Mouse (Mus musculus) G1E-ER4 (cell line): ENCODE data around the gene Gm49366. TPM values are rescaled to one million over a fixed set of nuclear protein-coding genes. Genes with fewer than 3 reads are reported as not detected.
"Not testable (repeated sequence)": the region's sequence is repeated elsewhere in the genome, so short reads cannot be mapped to it uniquely, and the experiment has no call there.

Experiments used
- GATA1 ChIP-seq: IDR thresholded peaks from one replicate; pipeline ENCODE4 v1.8.0; 2012; ENCODE audit warnings: low read length, inconsistent platforms
- polyA plus RNA-seq: library from polyadenylated mRNA; stranded (reverse); fragments of >175 nt; gene quantifications from 2 replicates; pipeline ENCODE4 v1.2.3, GENCODE M21; 2012

The Gm49366 gene
- not detected in 2 replicates for polyA plus RNA-seq

DNA sequence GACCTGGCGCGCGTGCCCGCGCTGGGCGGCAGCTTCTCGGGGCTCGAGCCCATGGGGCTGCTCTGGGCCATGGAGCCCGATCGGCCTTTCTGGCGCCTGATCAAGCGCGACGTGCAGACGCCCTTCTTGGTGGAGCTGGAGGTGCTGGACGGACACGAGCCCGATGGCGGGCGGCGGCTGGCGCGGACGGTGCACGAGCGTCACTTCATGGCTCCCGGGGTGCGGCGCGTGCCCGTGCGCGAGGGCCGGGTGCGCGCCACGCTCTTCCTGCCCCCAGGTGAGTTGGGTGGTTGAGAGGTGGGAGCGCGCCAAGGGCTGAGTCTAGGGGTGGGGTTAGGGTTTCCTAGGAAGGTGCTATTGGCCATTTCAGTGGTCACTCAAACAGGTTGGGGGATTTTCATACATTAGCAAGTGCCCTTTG, at the start of gene Gm49366:
Gene Gm49366, plus strand, starts transcription at position 245 of the 421 bp plus-strand sequence.
- TF ChIP-seq GATA1 = not testable (repeated sequence)

- TF ChIP-seq GATA1 = no peak
These were observed 49.4 kb upstream of the Gm49366 start for GRCm38 (mm10) chr12:83989378-83989777.

- no peak for TF ChIP-seq GATA1
These were observed 41.5 kb upstream of the Gm49366 start for GRCm38 (mm10) chr12:83997221-83997620.

DNA sequence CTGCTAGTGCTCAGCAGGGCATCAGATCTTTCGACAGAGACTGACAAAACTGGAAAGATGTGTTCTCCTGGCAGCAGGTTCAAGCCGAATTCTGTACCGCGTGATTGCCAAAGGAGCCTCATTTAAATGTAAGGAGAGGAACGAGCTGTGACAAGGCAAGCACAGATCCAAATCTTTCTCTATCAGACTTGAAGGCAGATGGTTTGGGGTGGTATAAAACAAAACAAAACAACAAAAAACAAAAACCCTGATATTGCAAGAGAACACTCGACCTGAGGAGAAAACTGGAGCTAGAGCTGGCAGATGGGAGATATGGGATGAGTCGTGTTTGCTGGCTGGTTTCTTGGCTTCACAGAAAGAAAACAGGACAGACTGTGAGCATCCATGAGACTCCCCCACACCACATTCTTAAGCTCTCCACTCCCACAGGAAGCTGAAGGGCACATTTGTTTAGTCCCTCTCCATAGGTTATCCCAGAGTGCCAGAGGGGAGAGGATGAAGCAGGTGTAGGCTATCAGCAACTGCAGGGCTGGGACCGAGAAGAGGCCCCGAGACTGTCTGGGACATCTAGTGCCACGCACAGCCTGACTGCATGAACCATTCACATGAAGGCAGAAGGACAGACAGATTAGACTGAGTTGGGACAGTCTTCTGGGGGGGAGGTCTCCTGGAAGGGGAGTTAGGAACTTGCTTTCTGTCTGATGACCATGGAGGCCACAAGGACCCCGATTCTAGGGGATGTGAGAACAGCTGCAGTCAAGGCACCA, 40.2 kb upstream of the Gm49366 start:
- no peak for TF ChIP-seq GATA1

DNA sequence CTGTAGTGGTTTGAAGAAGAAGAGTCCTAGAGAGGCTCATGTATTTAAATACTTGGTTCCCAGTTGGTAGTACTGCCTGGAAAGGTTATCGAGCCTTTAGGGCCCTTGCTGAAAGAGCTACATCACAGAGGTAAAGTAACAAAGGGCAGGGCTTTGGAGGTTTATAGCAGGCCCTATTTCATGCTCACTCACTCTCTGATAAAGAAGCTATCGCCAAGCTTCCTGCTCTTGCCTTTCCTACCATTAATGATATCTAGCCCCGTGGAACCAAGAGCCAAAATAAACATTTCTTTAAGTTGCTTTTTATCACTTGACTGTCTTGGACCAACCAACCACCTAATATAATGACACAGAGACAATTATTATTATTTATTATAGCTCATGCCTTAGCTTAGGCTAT, 38.3 kb upstream of the Gm49366 start:
- TF ChIP-seq GATA1 = no peak

DNA sequence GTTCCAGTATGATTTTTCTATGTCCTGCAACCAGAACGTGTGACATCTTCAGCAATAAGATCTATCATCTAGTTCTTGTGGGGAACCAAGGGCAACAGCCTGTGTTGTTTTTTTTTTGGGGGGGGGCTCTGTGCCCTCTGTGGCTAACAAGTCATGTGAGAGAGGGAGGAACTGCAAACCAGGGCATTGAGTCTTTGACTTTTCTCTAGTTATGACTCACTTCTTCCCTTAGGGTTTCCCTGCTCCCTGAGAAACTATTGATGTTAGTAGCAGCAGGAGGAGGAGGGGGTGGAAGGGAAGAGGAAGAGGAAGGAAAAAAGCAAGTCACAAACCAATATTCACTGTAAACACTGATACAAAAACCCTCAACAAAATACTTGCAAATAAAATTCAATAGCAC, 34.9 kb upstream of the Gm49366 start:
- TF ChIP-seq GATA1 = no peak

DNA sequence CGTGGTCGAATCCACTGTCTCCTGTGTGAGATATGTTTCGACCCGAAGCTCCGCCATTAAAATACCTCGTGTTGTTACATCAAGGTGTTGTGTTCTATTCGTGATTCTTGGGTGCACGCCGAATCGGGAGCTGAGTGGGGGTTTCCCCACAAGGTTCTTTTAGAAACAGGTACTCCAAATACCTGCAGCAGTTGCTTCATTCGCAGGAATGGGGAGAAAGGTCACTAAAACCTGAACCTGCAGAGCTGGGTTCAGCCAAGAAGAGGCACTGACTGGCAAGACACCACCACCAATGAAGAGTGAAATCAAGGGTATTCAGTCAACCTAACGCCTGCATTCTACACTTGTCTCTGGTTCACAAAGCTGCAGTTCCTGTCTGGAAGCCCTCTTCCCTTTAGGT, 30.5 kb upstream of the Gm49366 start:
- TF ChIP-seq GATA1 = no peak

DNA sequence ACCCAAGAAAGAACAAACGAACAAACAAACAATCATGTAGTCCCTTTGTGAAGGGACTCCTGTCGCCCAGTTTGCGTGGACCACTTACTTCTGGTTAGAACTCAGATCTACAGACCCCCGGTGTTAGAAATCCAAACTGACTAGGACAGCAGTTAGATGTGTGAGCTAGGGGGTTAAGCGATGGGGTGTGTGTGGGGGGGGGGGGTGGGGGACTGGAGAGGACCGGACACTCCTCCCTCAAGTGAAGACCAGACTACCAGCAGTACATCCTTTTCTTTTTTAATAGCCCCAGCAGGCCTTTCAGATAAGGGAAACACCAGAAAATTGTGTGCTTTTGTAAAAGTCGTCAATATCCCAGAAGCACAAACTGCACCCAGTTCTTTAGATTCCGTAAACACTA, 30.0 kb upstream of the Gm49366 start:
- no peak for TF ChIP-seq GATA1

GRCm38 (mm10) chr12:84009171-84009965, 29.4 kb upstream of the Gm49366 start, which contains the start of gene Acot1:
Gene Acot1, plus strand, starts transcription at chr12:84009490.
- TF ChIP-seq GATA1 = not testable (repeated sequence)

DNA sequence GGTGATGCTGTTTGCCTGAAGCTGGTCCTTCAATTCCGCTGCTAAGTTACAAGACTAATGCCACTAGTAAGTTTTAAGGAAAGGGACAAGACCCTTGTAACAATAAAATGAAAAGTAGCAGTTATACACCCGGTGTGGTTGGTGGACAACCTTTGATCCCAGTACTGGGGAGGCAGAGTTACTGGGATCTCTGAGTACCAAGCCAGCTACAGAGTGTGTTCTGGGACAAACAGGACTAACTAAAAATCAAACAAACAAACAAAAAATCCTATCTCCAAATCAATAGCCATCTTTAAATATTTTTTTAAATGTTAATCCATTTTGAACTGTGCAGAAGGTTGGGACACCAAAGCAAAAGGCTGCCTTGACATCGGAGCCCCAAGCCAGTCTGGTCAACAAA, 28.5 kb upstream of the Gm49366 start:
- TF ChIP-seq GATA1 = no peak

DNA sequence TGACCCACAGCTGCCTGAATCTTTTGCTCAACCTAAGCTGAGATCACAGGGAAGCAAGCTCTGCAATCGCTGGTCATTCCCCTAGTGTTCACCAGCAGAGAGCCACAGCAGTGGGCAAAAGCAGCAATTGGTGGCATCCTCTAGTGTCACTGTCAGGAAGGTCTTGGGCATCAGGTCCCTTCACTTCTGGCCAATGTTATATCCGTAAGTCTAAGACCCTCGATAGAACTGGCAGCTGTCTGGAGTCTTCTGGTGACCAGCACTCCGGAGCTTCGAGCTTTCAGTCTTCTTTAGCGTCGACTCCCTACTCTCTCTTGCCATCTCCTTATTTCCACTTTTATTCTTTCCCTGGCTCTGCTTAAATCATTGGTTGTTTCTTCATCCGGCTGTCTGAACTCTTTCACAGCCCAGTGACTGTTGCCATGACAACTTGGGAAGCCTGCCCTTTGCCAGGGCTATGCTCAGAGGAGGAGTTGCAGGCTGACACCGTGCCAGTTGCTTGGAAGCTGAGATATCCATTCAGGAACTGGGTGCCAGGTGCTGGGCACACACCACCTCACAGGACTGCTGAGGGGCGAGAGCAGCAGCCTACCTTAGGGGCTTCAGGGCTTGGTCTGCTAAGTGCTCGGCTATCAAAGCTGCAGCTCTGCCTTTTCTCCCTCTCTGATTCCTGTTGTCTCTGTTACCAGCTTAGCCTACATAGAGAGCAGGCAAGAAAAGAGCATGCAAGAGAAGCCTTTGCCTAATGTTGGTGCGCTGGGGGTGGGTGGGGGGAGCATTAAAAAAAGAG, 27.3 kb upstream of the Gm49366 start:
- TF ChIP-seq GATA1 = no peak

DNA sequence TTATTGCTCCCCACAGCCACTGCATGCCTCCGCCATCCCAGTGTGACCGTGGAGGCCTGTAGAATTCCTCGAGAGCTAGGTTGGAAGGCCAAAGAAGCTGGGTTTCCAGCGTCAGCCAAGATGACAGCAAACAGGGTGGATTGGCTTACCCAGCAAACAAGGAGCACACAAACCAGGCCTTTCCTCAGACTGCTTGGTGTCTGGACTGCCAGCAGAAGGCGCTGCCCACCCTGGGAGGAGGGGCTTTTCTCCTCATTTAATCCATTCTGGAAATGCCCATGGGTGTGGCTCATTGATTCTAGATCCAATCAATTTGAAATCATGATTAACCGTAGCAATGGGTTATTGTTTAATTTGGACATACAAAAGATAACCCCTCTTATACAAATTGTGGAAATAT, 25.6 kb upstream of the Gm49366 start:
- no peak for TF ChIP-seq GATA1

- no peak for TF ChIP-seq GATA1
These were observed 25.0 kb upstream of the Gm49366 start for GRCm38 (mm10) chr12:84013701-84014100.

GRCm38 (mm10) chr12:84023052-84023745, 15.5 kb upstream of the Gm49366 start:
- TF ChIP-seq GATA1 = no peak

DNA sequence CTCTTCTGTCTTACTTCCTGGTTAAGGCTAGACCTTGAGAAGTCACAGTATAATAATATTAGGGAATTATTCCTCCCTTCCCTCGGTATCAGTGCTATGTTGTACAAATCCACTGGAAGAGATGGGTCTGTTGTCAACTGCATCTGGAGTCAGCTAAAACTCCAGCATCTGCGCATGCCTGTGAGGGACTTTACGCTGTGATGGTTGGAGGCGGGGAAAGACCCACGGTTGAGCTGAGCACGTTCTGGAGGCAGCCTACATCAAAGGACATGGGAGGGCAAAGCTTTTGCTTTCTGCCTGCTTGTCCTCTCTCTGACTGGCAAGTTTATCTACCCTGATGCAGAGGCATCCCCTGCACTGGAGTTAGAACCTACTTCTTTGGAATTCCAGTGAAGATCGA, 12.8 kb upstream of the Gm49366 start:
- no peak for TF ChIP-seq GATA1

DNA sequence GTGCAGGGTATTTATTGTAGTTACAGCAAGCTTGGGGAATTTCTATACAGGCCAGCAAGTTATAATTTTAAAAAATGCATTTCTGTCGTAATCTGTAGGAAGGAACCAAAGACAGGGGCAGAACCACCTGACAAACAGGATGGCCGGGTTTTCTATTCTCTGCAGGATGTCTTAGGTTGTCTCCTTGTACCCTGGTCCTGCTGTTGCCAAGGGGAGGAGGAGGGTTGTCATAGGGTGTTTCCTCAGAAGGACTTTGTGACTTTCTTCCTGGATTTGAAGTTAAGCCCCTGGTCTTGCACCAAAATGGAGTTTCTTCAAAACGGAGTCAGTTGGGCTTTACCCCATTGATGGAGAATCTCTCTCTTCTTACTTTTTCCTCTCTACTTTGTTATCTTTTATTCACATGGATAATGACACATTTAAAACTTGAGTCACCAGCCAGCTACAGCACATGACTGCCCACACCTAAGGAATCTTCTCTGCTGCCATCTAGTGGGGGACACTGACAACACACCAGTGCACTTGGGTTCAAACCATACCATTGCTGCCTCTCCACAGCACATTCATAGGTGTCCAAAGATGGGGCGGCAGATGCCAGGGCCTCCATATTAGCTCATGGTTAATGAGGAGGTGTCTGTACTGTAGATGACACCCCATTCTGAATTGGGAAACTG, 7.9 kb upstream of the Gm49366 start:
- no peak for TF ChIP-seq GATA1
